Mouse (Mus musculus): Measurements from ENCODE around the gene Rrp36. TPM values are rescaled to one million over a fixed set of nuclear protein-coding genes. Genes with fewer than 3 reads are reported as not detected.
A peak's percentile ranks its signal among the peaks of the same experiment; 100 is the strongest.

Rrp36 gene
- 53.4 and 60.0 TPM in 2 replicates for polyA plus RNA-seq (2014; fragmentation: Nextera tagmentation; extraction: Ambion mirVana)

- DNase-seq (ENCODE audit: low spot score, missing footprints) (peak; percentile 98), ATAC-seq (ENCODE audit: low FRiP score) (peak; percentile 93)
- Histone ChIP-seq H3K4me1 (ENCODE audit: control insufficient read depth, insufficient read depth, low read length) (peaks cover 15% of the 10 kb centered on the region), H3K9ac (ENCODE audit: low read length) (peak within 1 kb of the TSS; percentile 67), H3K27me3 (ENCODE audit: control insufficient read depth, insufficient read depth, low read length) (no peaks in the 10 kb centered on the region), H3K4me3 (ENCODE audit: low read depth, low read length) (peak within 1 kb of the TSS; percentile 61), H3K9me3 (ENCODE audit: control insufficient read depth, low read length) (no peaks in the 10 kb centered on the region), H3K4me2 (peak within 1 kb of the TSS; percentile 76), H3K27ac (ENCODE audit: low read depth, low read length) (peak within 1 kb of the TSS; percentile 45; the same call in 1 of the 2 replicates), H3K36me3 (ENCODE audit: control insufficient read depth, insufficient read depth, low read length) (peaks cover 19% of the 10 kb centered on the region)
- 1% methylated on average over 43 of the region's 43 CpGs for WGBS
Observed at GRCm38 (mm10) chr17:46673850-46674529, at the start of gene Rrp36. TSS of gene Rrp36 (minus strand) at chr17:46674352.

DNA sequence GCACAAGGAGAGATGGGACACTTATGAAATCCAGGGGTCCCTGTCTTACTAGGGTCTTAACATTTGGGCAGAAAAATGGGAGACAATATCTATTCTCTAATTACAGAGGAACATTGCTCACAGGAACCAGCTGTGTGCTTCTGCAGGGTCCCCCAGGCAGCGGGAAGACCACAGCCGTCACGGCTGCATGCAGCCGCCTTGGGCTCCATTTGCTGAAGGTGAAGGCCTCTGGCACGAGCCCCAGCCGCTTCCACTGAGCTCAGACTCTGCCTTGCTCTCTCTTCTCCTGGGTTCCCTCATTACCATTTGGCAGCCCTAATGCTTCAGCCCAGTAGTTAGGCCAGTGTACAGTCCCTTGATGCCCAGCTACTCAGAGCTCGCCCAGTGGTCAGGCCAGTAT lies 46.9 kb upstream of the Rrp36 start:
- no peak overlapping the region for H3K4me2 ChIP-seq
- no peak overlapping the region for H3K9ac ChIP-seq (ENCODE audit: low read length)
- ATAC-seq (ENCODE audit: low FRiP score) (no peak), DNase-seq (ENCODE audit: low spot score, missing footprints) (no peak)
- no peaks in the 10 kb centered on the region for H3K27me3 ChIP-seq (ENCODE audit: control insufficient read depth, insufficient read depth, low read length)
- no peaks in the 10 kb centered on the region for H3K4me1 ChIP-seq (ENCODE audit: control insufficient read depth, insufficient read depth, low read length)
- H3K4me3 ChIP-seq (ENCODE audit: low read depth, low read length): no peak overlapping the region
- 92% methylated on average over 7 of the region's 7 CpGs for WGBS
- no peaks in the 10 kb centered on the region for H3K36me3 ChIP-seq (ENCODE audit: control insufficient read depth, insufficient read depth, low read length)
- no peaks in the 10 kb centered on the region for H3K9me3 ChIP-seq (ENCODE audit: control insufficient read depth, low read length)
- H3K27ac ChIP-seq (ENCODE audit: low read depth, low read length): no peak overlapping the region

GRCm38 (mm10) chr17:46714756-46715481 lies 40.8 kb upstream of the Rrp36 start:
- WGBS: 95% methylated on average over 11 of the region's 11 CpGs
- Histone ChIP-seq H3K4me1 (ENCODE audit: control insufficient read depth, insufficient read depth, low read length) (peaks cover 8% of the 10 kb centered on the region), H3K4me2 (no peak overlapping the region), H3K4me3 (ENCODE audit: low read depth, low read length) (no peak overlapping the region), H3K36me3 (ENCODE audit: control insufficient read depth, insufficient read depth, low read length) (peaks cover 6% of the 10 kb centered on the region; the same call in 1 of the 2 replicates), H3K27me3 (ENCODE audit: control insufficient read depth, insufficient read depth, low read length) (no peaks in the 10 kb centered on the region), H3K9ac (ENCODE audit: low read length) (no peak overlapping the region), H3K9me3 (ENCODE audit: control insufficient read depth, low read length) (no peaks in the 10 kb centered on the region), H3K27ac (ENCODE audit: low read depth, low read length) (no peak overlapping the region)
- DNase-seq (ENCODE audit: low spot score, missing footprints) (peak; percentile 80), ATAC-seq (ENCODE audit: low FRiP score) (no peak)

DNA sequence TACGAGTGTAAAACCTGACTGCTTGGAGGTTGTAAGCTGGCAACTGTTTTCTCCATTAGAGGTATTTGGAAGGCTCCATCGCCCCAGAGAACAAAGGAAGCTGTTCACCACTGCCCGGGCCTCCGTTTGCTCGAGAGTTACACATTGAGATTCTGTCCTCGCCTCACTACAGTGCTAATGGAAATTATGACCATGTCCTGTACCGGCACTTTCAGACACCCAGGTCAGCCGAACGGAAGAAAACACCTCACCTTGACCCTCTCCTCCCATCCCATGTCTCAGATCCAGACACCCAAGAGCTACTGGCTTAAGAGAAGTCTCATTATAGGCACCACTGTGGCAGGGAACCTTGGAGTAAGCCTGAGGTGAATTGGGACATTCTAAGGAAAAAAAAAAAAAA lies 39.7 kb upstream of the Rrp36 start:
- H3K27ac ChIP-seq (ENCODE audit: low read depth, low read length): no peak overlapping the region
- H3K27me3 ChIP-seq (ENCODE audit: control insufficient read depth, insufficient read depth, low read length): no peaks in the 10 kb centered on the region
- no peak overlapping the region for H3K9ac ChIP-seq (ENCODE audit: low read length)
- peaks cover 8% of the 10 kb centered on the region for H3K4me1 ChIP-seq (ENCODE audit: control insufficient read depth, insufficient read depth, low read length)
- no peak for DNase-seq (ENCODE audit: low spot score, missing footprints)
- no peak for ATAC-seq (ENCODE audit: low FRiP score)
- no peak overlapping the region for H3K4me3 ChIP-seq (ENCODE audit: low read depth, low read length)
- peaks cover 6% of the 10 kb centered on the region; the same call in 1 of the 2 replicates for H3K36me3 ChIP-seq (ENCODE audit: control insufficient read depth, insufficient read depth, low read length)
- no peaks in the 10 kb centered on the region for H3K9me3 ChIP-seq (ENCODE audit: control insufficient read depth, low read length)
- no peak overlapping the region for H3K4me2 ChIP-seq
- WGBS: 90% methylated on average over 9 of the region's 9 CpGs

DNA sequence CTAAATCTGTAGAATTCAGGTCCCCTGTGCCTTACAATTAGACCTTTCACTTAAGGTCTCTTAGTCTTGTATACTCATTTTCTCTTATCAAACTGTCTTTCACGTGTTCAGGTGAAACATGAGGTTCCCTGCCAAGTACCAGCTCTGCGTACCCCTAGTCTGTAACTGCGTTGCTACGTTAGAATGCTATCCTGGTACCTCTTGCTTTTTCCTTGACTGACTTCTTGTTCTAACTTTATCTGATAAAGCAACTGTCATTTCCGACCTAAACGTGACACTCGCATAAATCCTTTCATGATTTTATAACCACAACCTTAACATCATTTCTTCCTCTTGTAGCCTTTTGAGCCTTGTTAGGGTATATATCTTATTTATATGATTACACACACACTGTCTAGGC lies 38.3 kb upstream of the Rrp36 start:
- Histone ChIP-seq H3K9me3 (ENCODE audit: control insufficient read depth, low read length) (no peaks in the 10 kb centered on the region), H3K27me3 (ENCODE audit: control insufficient read depth, insufficient read depth, low read length) (no peaks in the 10 kb centered on the region), H3K27ac (ENCODE audit: low read depth, low read length) (no peak overlapping the region), H3K36me3 (ENCODE audit: control insufficient read depth, insufficient read depth, low read length) (peaks cover 6% of the 10 kb centered on the region; the same call in 1 of the 2 replicates), H3K9ac (ENCODE audit: low read length) (peak overlapping the region; percentile 88; the same call in 1 of the 2 replicates), H3K4me1 (ENCODE audit: control insufficient read depth, insufficient read depth, low read length) (peaks cover 8% of the 10 kb centered on the region), H3K4me2 (peak overlapping the region; percentile 100), H3K4me3 (ENCODE audit: low read depth, low read length) (peak overlapping the region; percentile 97)
- ATAC-seq (ENCODE audit: low FRiP score) (no peak), DNase-seq (ENCODE audit: low spot score, missing footprints) (no peak)
- 81% methylated on average over 7 of the region's 7 CpGs for WGBS

GRCm38 (mm10) chr17:46711612-46712271 lies 37.6 kb upstream of the Rrp36 start:
- no peak for DNase-seq (ENCODE audit: low spot score, missing footprints)
- under 1% methylated on average over 67 of the region's 76 CpGs for WGBS

DNA sequence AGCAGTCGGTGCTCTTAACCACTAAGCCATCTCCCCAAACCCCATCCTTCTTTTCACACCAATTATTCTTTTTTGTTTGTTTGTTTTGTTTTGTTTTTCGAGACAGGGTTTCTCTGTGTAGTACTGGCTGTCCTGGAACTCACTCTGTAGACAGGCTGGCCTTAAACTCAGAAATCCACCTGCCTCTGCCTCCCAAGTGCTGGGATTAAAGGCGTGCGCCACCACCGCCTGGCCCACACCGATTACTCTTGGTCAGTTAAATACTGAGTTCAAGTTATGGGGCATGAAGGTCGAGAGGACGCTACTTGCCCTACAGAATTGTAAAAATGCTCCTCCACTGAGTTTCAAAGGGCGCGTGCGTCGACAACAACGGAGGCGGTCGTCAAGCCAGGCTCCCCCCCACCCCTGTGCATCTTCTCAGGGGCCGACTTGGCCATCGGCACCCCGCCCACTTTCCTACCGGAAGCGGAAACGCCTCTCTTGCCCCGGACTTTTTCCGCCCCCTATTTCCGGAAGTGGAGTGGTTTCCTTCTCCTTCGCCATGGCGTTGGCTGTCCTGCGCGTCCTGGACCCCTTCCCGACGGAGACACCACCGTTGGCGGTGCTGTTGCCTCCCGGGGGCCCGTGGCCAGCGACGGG lies 36.9 kb upstream of the Rrp36 start, which contains the start of gene Pex6:
Gene Pex6 (plus strand): TSS at position 505 of the 639 bp plus-strand sequence.
- Histone ChIP-seq H3K4me3 (ENCODE audit: low read depth, low read length) (peak within 1 kb of the TSS; percentile 97), H3K27me3 (ENCODE audit: control insufficient read depth, insufficient read depth, low read length) (no peaks in the 10 kb centered on the region; the same call in 1 of the 2 replicates), H3K4me1 (ENCODE audit: control insufficient read depth, insufficient read depth, low read length) (peaks cover 8% of the 10 kb centered on the region), H3K4me2 (peak within 1 kb of the TSS; percentile 100), H3K9ac (ENCODE audit: low read length) (peak within 1 kb of the TSS; percentile 88), H3K27ac (ENCODE audit: low read depth, low read length) (no peak within 1 kb of the TSS; the same call in 1 of the 2 replicates), H3K9me3 (ENCODE audit: control insufficient read depth, low read length) (no peaks in the 10 kb centered on the region), H3K36me3 (ENCODE audit: control insufficient read depth, insufficient read depth, low read length) (peaks cover 6% of the 10 kb centered on the region; the same call in 1 of the 2 replicates)
- ATAC-seq (ENCODE audit: low FRiP score) (peak; percentile 91), DNase-seq (ENCODE audit: low spot score, missing footprints) (peak; percentile 99)
- 9% methylated on average over 36 of the region's 36 CpGs for WGBS

More at GRCm38 (mm10) chr17:46711612-46712271, 37.6 kb upstream of the Rrp36 start:
- Histone ChIP-seq H3K9ac (ENCODE audit: low read length) (peak overlapping the region; percentile 88), H3K9me3 (ENCODE audit: control insufficient read depth, low read length) (no peaks in the 10 kb centered on the region), H3K27me3 (ENCODE audit: control insufficient read depth, insufficient read depth, low read length) (no peaks in the 10 kb centered on the region), H3K4me2 (peak overlapping the region; percentile 100), H3K36me3 (ENCODE audit: control insufficient read depth, insufficient read depth, low read length) (peaks cover 6% of the 10 kb centered on the region; the same call in 1 of the 2 replicates), H3K27ac (ENCODE audit: low read depth, low read length) (no peak overlapping the region), H3K4me1 (ENCODE audit: control insufficient read depth, insufficient read depth, low read length) (peaks cover 8% of the 10 kb centered on the region), H3K4me3 (ENCODE audit: low read depth, low read length) (peak overlapping the region; percentile 97)
- ATAC-seq (ENCODE audit: low FRiP score): peak; percentile 33

GRCm38 (mm10) chr17:46706375-46707089 lies 32.4 kb upstream of the Rrp36 start:
- no peak overlapping the region for H3K9ac ChIP-seq (ENCODE audit: low read length)
- H3K4me2 ChIP-seq: no peak overlapping the region
- no peaks in the 10 kb centered on the region for H3K36me3 ChIP-seq (ENCODE audit: control insufficient read depth, insufficient read depth, low read length)
- peaks cover 17% of the 10 kb centered on the region for H3K4me1 ChIP-seq (ENCODE audit: control insufficient read depth, insufficient read depth, low read length)
- DNase-seq (ENCODE audit: low spot score, missing footprints) (peak; percentile 74), ATAC-seq (ENCODE audit: low FRiP score) (no peak)
- H3K27me3 ChIP-seq (ENCODE audit: control insufficient read depth, insufficient read depth, low read length): no peaks in the 10 kb centered on the region; the same call in 1 of the 2 replicates
- H3K9me3 ChIP-seq (ENCODE audit: control insufficient read depth, low read length): no peaks in the 10 kb centered on the region
- no peak overlapping the region for H3K27ac ChIP-seq (ENCODE audit: low read depth, low read length)
- 93% methylated on average over 14 of the region's 14 CpGs for WGBS
- no peak overlapping the region for H3K4me3 ChIP-seq (ENCODE audit: low read depth, low read length)
